Mouse (Mus musculus) intestine, embryonic 15.5 days (tissue): ENCODE data around the gene Gh. TPM values are rescaled to one million over a fixed set of nuclear protein-coding genes. Genes with fewer than 3 reads are reported as not detected.

ENCODE experiments used
- ATAC-seq: fragments of 200-750 bp; cut with Nextera tagmentation; 2 replicates; pipeline ENCODE4 v1.8.0; 2017; ENCODE audit warnings: moderate TSS enrichment, moderate library complexity
- H3K27ac ChIP-seq: fragments of 300-500 bp; sonication (generic); 2 replicates; pipeline ENCODE4 v1.5.1; 2015; ENCODE audit warnings: mild to moderate bottlenecking, inconsistent platforms
- H3K27me3 ChIP-seq: fragments of 300-500 bp; sonication (generic); replicated peaks from 2 replicates; pipeline ENCODE4 v1.6.1; 2015; ENCODE audit warnings: inconsistent platforms
- H3K36me3 ChIP-seq: fragments of 300-500 bp; sonication (generic); 2 replicates; pipeline ENCODE4 v1.6.1; 2015; ENCODE audit warnings: inconsistent platforms
- H3K4me1 ChIP-seq: fragments of 300-500 bp; sonication (generic); replicated peaks from 2 replicates; pipeline ENCODE4 v1.6.1; 2015; ENCODE audit warnings: inconsistent platforms
- H3K4me2 ChIP-seq: fragments of 300-500 bp; sonication (generic); replicated peaks from 2 replicates; pipeline ENCODE4 v1.6.1; 2015; ENCODE audit warnings: mild to moderate bottlenecking, inconsistent platforms
- H3K4me3 ChIP-seq: fragments of 300-500 bp; sonication (generic); replicated peaks from 2 replicates; pipeline ENCODE4 v1.5.1; 2015; ENCODE audit warnings: inconsistent platforms
- H3K9ac ChIP-seq: fragments of 300-500 bp; sonication (generic); 2 replicates; pipeline ENCODE4 v1.6.1; 2015; ENCODE audit warnings: inconsistent platforms
- H3K9me3 ChIP-seq: fragments of 300-500 bp; sonication (generic); 2 replicates; pipeline ENCODE4 v1.6.1; 2016; ENCODE audit warnings: inconsistent platforms
- WGBS: fragments of 180-500 bp; shearing (Covaris S2); methylation state at CpG from one replicate; pipeline ENCODE4 v1.1.7; 2015; 5-methylcytosine and 5-hydroxymethylcytosine counted together
- polyA plus RNA-seq: library from polyadenylated mRNA; unstranded; fragments of >200 nt; fragmentation: Nextera tagmentation; extraction: Ambion mirVana; gene quantifications from 2 replicates; pipeline ENCODE4 v1.2.1, GENCODE M21; 2015

The Gh gene
- polyA plus RNA-seq, 1 experiment from 2014 or later = not detected

DNA sequence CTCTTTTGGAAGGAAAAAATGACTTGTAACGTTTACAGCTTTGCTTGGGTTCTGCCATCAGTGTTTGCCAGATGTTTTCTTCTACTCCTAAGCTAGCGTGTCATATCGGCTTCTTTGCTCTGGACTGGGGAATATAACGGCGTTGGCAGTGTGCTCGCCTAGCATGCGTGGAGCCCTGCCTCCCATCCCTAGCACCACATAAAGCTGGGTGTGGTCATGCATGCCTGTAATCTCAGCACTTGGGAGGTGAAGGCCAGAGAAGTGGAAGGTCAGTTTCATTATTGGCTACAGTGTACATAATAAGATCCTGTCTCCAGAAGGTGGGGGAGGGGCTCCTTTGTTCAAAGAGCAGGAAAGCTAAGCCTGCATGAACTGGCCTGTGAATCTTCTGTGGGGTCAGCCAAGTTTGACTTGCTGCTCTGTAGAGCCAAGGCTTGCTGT, 26.7 kb downstream of the Gh start:
- Histone ChIP-seq H3K27ac (0 out of 2 replicates have a peak overlapping the region, but pooled peaks have one; percentile 20), H3K27me3 (no peaks in the 10 kb centered on the region), H3K4me2 (no peak overlapping the region), H3K9ac (no peak overlapping the region), H3K36me3 (no peaks in the 10 kb centered on the region), H3K4me1 (peaks cover 29% of the 10 kb centered on the region), H3K4me3 (no peak overlapping the region), H3K9me3 (no peaks in the 10 kb centered on the region)
- ATAC-seq = no peak
- WGBS = 45% methylated on average over 7 of the region's 7 CpGs

DNA sequence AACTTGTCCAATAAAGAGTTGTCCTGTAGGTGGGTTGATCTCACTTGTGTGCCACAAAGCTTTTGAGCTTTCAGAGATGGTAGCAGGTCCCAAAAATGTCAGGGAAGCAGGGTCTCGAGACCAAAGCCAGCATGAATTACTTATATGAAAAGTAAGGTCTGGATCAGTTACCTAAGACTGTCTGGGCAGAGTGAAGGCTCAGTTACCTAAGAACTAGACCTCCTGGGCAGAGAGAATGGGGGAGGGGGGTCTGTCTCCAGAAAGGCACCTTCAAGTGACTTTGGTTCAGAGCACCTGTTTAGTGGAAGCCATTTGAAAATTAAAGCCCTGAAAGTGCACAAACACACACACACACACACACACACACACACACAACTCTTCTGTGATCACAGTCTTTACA, 27.3 kb downstream of the Gh start:
- H3K4me1 ChIP-seq = peaks cover 32% of the 10 kb centered on the region

DNA sequence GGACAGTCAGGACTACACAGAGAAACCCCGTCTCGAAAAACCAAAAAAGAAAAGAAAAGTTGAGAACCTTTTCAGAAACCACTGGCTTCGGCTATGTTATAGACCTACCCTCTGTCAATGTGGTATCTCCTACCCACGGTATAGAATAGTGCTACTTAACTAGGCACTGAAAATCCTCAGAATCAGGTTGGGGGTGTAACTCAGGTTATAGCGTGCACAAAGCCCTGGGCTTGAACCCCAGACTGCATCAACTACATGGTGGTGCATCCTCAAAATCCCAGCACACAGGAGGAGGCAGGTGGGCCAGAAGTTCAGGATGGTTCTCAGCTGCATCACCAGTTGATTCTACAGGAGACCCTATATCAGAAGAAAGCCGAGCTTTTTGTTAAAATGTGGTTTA, 27.9 kb downstream of the Gh start:
- Histone ChIP-seq H3K9ac (0 out of 2 replicates have a peak overlapping the region, but pooled peaks have one; percentile 54), H3K27ac (no peak overlapping the region), H3K27me3 (no peaks in the 10 kb centered on the region), H3K9me3 (no peaks in the 10 kb centered on the region), H3K4me1 (peaks cover 38% of the 10 kb centered on the region), H3K4me2 (peak overlapping the region; percentile 75), H3K4me3 (peak overlapping the region; percentile 100; the same call in 1 of the 2 replicates), H3K36me3 (no peaks in the 10 kb centered on the region)
- whole genome bisulfite sequencing = 88% methylated on average over 6 of the region's 6 CpGs
- ATAC-seq = no peak

More for the DNA sequence above, 27.3 kb downstream of the Gh start:
- H3K9ac ChIP-seq = no peak overlapping the region
- H3K4me2 ChIP-seq = no peak overlapping the region
- no peak for ATAC-seq
- H3K4me3 ChIP-seq = no peak overlapping the region
- H3K27me3 ChIP-seq = no peaks in the 10 kb centered on the region
- 93% methylated on average over 1 of the region's 1 CpGs for WGBS
- no peaks in the 10 kb centered on the region for H3K36me3 ChIP-seq
- no peak overlapping the region for H3K27ac ChIP-seq
- no peaks in the 10 kb centered on the region for H3K9me3 ChIP-seq

DNA sequence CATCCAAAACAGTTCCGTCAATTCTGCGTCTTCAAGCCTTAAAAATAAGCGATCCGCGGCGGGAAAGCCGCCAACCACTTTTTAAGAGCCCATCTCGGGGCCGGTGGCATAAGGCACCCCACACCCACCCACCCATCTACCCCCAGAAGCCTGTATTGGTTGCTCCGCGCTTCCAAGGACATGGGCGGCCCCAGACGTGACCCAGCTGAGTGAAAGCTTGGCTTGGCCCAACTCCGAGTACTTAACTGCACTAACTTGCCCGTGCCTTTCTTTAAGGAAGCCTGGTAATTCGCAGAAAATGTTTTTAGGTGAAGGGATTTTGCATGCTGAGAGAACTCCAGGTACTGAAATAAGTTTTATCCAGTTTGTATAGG, 28.4 kb downstream of the Gh start:
- peak overlapping the region; percentile 100 for H3K4me3 ChIP-seq
- no peaks in the 10 kb centered on the region for H3K36me3 ChIP-seq
- no peaks in the 10 kb centered on the region for H3K27me3 ChIP-seq
- H3K27ac ChIP-seq = peak overlapping the region; percentile 70
- peaks cover 43% of the 10 kb centered on the region for H3K4me1 ChIP-seq
- no peaks in the 10 kb centered on the region for H3K9me3 ChIP-seq
- 8% methylated on average over 16 of the region's 16 CpGs for WGBS
- H3K9ac ChIP-seq = peak overlapping the region; percentile 54
- peak; percentile 8 for ATAC-seq
- H3K4me2 ChIP-seq = peak overlapping the region; percentile 75

DNA sequence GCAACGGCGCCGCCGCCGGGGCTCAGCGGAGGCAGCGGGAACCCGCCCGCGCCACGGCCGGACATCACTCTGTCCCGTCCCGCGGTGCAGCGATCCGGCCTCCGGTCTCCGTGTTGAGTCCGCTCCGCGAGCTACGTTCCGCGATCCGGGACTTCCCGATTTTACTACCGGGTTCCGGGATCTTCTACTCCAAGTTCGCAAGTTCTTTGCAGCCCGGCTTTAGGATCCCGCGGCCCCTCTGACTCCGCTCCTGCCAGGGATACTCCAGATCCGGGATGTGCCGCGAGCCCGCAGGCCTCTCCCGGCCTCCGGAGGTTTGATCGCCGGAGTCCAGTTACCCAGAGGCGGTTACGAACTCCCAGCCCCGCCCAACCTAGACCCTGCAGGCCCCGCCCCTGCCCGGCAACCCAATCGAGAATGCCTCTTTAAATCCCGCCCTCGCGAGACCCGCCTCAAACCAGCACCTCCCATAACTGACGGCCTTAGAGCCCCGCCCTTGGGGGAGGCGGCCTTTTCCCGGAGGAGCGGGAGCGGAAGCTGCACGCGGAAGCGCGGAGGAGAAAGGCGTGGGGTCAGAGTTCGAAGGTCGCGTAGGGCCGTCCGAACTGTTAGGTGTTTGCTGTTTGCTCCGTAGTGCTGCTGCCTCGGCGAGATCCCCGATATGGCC, 28.9 kb downstream of the Gh start, which contains the start of gene Smarcd2:
Gene Smarcd2, minus strand, starts transcription at position 329 of the 667 bp plus-strand sequence.
- peak; percentile 95 for ATAC-seq
- H3K27me3 ChIP-seq = no peaks in the 10 kb centered on the region
- under 1% methylated on average over 72 of the region's 72 CpGs for WGBS
- H3K4me2 ChIP-seq = peak within 1 kb of the TSS; percentile 92
- peak within 1 kb of the TSS; percentile 98 for H3K27ac ChIP-seq
- H3K4me1 ChIP-seq = peaks cover 48% of the 10 kb centered on the region
- peak within 1 kb of the TSS; percentile 100 for H3K9ac ChIP-seq
- peak within 1 kb of the TSS; percentile 100 for H3K4me3 ChIP-seq
- no peaks in the 10 kb centered on the region for H3K9me3 ChIP-seq
- no peaks in the 10 kb centered on the region for H3K36me3 ChIP-seq

DNA sequence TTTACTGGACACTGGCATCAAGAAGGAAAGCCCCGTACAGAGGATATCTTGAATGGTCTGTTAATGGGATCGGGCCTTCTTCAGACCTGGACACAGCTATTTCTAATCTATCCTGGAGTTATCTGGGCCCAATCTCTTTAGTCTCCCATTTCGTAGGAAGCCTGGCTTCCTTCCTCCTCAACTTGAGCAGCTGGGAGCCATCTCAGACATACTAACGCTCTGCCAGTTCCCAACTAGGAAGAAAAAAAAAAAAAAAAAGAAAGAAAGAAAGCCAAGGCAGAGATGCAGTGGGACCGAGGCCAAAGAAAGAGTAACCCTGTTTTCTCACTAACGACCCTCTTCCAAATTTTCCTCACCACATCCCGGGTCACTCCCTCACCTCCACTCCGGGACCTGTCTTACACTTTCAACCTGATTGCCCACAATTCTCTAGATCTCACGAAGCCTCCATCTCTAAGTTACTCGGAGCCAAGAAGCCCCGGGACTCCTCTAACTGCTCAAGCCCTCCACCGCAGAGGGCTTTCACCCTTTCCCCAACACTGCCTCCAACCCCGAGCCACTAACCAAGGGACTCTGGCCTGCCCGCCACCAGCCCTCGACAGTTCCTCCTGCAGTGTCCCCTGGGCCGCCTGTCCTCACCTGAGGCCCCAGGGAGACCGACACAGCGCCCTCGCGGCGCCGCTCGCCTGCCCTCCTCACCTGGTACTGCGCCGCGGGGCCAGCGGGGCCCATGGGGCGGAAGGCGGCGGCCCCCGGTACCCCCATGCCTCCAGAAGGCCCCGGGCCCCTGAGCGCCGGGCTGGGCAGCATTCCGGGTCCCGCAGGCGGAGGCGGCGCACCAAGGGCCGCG, 29.6 kb downstream of the Gh start:
- Histone ChIP-seq H3K27ac (peak overlapping the region; percentile 98), H3K4me3 (peak overlapping the region; percentile 100), H3K9ac (peak overlapping the region; percentile 100), H3K27me3 (no peaks in the 10 kb centered on the region), H3K36me3 (no peaks in the 10 kb centered on the region), H3K4me1 (peaks cover 54% of the 10 kb centered on the region), H3K9me3 (no peaks in the 10 kb centered on the region), H3K4me2 (peak overlapping the region; percentile 92)
- peak; percentile 51 for ATAC-seq
- under 1% methylated on average over 38 of the region's 41 CpGs for WGBS

DNA sequence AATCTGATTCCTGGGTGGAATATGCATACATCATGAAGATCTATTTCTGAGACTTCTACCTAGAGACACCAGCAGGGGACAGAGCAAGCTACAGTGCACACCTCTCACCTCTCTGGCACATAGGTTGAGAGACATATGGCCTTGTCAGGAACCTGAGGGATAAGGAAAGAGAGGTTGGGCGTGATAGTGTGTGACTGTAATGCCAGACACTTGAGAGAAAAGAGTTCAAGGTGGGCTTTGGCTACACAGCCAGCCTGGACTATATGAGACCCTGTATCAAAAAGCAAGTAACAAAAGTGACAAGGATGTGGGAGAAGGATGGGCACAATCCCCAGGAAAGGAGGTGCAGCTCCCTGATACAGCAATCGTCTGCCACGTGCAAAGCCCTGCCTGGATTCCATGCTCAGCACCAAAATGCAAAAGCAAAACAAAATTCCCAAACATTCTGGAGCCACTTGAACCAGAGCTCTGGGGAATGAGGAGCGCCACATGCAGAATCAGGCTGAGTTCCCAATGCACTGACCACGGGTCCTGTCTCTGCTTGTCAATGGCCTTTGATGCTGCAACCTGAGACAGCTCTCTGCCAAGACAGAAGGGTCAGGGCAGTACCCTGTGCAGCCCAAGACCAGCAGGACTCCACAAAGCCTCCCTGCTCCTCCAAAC, 30.4 kb downstream of the Gh start:
- peak overlapping the region; percentile 98 for H3K27ac ChIP-seq
- H3K4me3 ChIP-seq = peak overlapping the region; percentile 100
- H3K4me1 ChIP-seq = peaks cover 53% of the 10 kb centered on the region
- H3K27me3 ChIP-seq = no peaks in the 10 kb centered on the region
- ATAC-seq = no peak
- 17% methylated on average over 5 of the region's 5 CpGs for WGBS
- peaks cover 7% of the 10 kb centered on the region for H3K36me3 ChIP-seq
- peak overlapping the region; percentile 100 for H3K9ac ChIP-seq
- peak overlapping the region; percentile 92 for H3K4me2 ChIP-seq
- H3K9me3 ChIP-seq = no peaks in the 10 kb centered on the region

DNA sequence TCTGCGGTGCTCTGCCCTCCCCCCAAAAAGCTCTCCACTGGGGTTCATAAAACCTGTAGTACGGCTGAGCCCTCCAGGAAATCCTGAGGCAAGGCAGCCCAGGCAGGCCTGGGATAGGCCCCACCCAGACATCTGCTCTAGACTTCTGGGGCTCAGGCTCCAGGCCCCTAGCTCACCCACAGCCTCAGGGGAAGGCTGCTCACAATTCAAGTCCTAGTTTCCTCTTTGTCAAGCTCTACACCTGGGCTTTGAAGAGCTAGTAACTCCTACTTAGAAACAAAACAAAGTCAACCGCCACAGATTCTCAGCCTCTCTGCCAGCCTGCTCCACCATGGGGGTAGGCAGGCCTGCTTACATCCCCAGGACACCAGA, 32.6 kb downstream of the Gh start:
- Histone ChIP-seq H3K27me3 (no peaks in the 10 kb centered on the region), H3K27ac (peak overlapping the region; percentile 82), H3K9me3 (no peaks in the 10 kb centered on the region), H3K4me3 (no peak overlapping the region; the same call in 1 of the 2 replicates), H3K4me1 (peaks cover 41% of the 10 kb centered on the region), H3K4me2 (peak overlapping the region; percentile 47), H3K9ac (0 out of 2 replicates have a peak overlapping the region, but pooled peaks have one; percentile 20), H3K36me3 (peaks cover 27% of the 10 kb centered on the region)
- ATAC-seq = no peak
- WGBS = 19% methylated on average over 3 of the region's 3 CpGs

DNA sequence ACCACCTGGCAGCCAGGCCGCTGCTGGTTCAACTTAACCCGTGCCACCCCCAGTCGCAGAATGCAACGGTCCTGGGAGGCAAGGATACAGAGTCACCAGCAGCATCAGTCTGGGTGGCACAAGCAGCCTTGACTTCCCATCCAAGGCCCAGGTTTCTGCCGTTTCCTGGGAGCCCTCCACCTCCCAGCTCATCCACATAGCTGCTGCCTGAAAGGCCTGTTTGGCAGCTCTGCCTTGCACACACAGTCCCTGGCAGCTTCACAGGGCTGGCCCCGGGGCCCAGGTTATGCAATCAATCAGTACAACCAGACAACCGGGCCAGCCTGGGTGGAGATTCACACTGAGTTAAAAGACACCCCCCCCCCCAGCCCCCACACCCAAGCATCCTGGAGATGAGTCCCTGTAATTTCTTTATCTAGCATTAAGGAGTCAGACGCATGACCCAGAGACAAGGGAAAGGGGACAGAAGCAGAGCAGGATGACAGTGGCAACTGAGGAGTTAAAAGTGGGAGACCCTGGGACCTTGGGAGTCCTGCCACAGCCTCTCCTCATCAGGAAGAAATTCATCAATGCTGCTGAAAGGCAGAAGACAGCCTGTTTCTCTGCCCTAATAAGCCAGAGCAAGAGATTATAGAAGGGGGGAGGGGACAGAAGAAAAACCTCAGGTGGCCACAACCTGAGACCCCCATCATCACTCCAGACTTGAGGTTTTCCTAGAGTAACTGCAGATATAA, 33.2 kb downstream of the Gh start:
- 29% methylated on average over 8 of the region's 8 CpGs for WGBS
- peak overlapping the region; percentile 47 for H3K4me2 ChIP-seq

DNA sequence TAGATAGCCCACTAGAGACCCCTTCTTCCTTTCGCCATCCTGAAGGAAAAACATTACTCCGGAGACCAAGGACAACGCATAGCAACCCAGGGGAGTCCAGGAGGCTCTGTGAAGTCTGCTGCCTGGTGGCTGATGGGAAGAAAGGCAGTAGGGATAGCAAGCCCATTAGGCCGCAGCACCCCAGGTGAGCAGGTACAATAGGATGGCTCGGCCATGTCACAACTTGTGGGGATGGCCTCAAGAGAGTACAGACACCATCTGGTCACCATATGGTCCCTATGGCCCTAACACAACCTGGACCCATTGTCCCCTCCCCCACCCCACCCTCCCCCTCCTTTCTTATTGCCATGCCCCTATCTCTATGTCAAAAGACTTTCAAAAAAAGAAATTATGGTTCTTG, 33.8 kb downstream of the Gh start:
- WGBS = 73% methylated on average over 5 of the region's 5 CpGs
- Histone ChIP-seq H3K36me3 (peaks cover 38% of the 10 kb centered on the region), H3K9ac (no peak overlapping the region; the same call in 1 of the 2 replicates)

More for the DNA sequence above, 33.2 kb downstream of the Gh start:
- Histone ChIP-seq H3K27ac (peak overlapping the region; percentile 82), H3K9ac (peak overlapping the region; percentile 39), H3K4me1 (peaks cover 39% of the 10 kb centered on the region), H3K4me3 (no peak overlapping the region), H3K36me3 (peaks cover 33% of the 10 kb centered on the region), H3K9me3 (no peaks in the 10 kb centered on the region), H3K27me3 (no peaks in the 10 kb centered on the region)
- no peak for ATAC-seq

DNA sequence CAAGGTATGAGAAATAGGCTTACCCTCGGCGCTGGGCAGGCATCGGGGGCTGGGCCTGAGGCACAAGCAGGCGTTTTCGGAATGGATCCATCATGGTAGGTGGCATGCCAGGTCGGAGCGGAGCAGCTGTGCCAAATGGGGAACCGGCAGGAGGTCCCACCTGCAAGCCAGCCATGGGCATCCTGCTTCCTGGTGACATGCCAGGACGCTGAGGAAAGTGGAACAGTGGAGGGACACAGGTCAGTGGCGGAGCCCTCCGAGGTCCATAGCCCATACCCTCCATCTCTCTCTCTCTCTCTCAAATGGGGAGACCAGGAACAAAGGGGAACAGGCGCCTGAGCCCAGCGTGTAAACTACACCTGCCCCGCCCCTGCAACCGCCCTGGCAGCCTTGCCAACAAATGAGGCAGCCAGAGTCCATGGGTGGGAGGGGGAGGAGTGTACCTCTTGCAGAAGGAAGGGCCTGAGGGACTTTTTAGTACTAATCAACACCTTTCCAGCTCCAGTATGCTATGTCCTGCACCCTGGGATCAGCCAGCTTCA, 34.3 kb downstream of the Gh start:
- no peak overlapping the region for H3K9ac ChIP-seq
- no peak overlapping the region for H3K4me2 ChIP-seq
- WGBS = 74% methylated on average over 15 of the region's 15 CpGs
- peaks cover 39% of the 10 kb centered on the region for H3K4me1 ChIP-seq
- no peaks in the 10 kb centered on the region for H3K9me3 ChIP-seq
- H3K27me3 ChIP-seq = no peaks in the 10 kb centered on the region
- peak; percentile 15; the same call in 1 of the 2 replicates for ATAC-seq
- peaks cover 42% of the 10 kb centered on the region for H3K36me3 ChIP-seq
- H3K27ac ChIP-seq = no peak overlapping the region
- no peak overlapping the region for H3K4me3 ChIP-seq

More for the DNA sequence above, 33.8 kb downstream of the Gh start:
- Histone ChIP-seq H3K4me1 (peaks cover 39% of the 10 kb centered on the region), H3K9me3 (no peaks in the 10 kb centered on the region), H3K4me2 (peak overlapping the region; percentile 47), H3K27ac (peak overlapping the region; percentile 82), H3K4me3 (no peak overlapping the region), H3K27me3 (no peaks in the 10 kb centered on the region)
- ATAC-seq = no peak
